Mouse (Mus musculus) kidney, postnatal 0 days (tissue): ENCODE data around the gene Rabl3. TPM values are rescaled to one million over a fixed set of nuclear protein-coding genes. Genes with fewer than 3 reads are reported as not detected.

Source experiments
- ATAC-seq: fragments of 200-750 bp; cut with Nextera tagmentation; replicated peaks from 2 replicates; pipeline ENCODE4 v1.8.0; 2017; ENCODE audit warnings: low read depth, moderate number of reproducible peaks, moderate TSS enrichment, moderate library complexity; ENCODE audit not compliant: low FRiP score
- DNase-seq: peaks from one replicate; pipeline ENCODE4 v3.0.0-alpha.2; 2016; ENCODE audit warnings: low spot score
- H3K27ac ChIP-seq: fragments of 300-500 bp; sonication (generic); 2 replicates; pipeline ENCODE4 v1.5.1; 2014; ENCODE audit warnings: mild to moderate bottlenecking
- H3K27me3 ChIP-seq: fragments of 300-500 bp; sonication (generic); 2 replicates; pipeline ENCODE4 v1.6.1; 2014; ENCODE audit warnings: low read length, mixed read lengths; ENCODE audit not compliant: insufficient read depth
- H3K36me3 ChIP-seq: fragments of 300-500 bp; sonication (generic); 2 replicates; pipeline ENCODE4 v1.6.1; 2014; ENCODE audit warnings: low read length, mixed read lengths; ENCODE audit not compliant: insufficient read depth
- H3K4me1 ChIP-seq: fragments of 300-500 bp; sonication (generic); replicated peaks from 2 replicates; pipeline ENCODE4 v1.6.1; 2014; ENCODE audit warnings: antibody characterized with exemption, low read length, mixed read lengths; ENCODE audit not compliant: insufficient read depth
- H3K4me2 ChIP-seq: fragments of 300-500 bp; sonication (generic); 2 replicates; pipeline ENCODE4 v1.6.1; 2014; ENCODE audit warnings: mild to moderate bottlenecking, low read length, moderate library complexity, mixed read lengths
- H3K4me3 ChIP-seq: fragments of 300-500 bp; sonication (generic); replicated peaks from 2 replicates; pipeline ENCODE4 v1.5.1; 2014; ENCODE audit warnings: low read depth, low read length
- H3K9ac ChIP-seq: fragments of 300-500 bp; sonication (generic); 2 replicates; pipeline ENCODE4 v1.6.1; 2014; ENCODE audit warnings: low read depth, low read length
- H3K9me3 ChIP-seq: fragments of 300-500 bp; sonication (generic); replicated peaks from 2 replicates; pipeline ENCODE4 v1.6.1; 2016; ENCODE audit warnings: low read length, inconsistent platforms, mixed read lengths
- CTCF ChIP-seq: IDR thresholded peaks from 2 replicates; pipeline ENCODE4 v1.5.1; 2016; ENCODE audit warnings: antibody characterized with exemption, low read depth, mild to moderate bottlenecking, moderate library complexity
- WGBS: fragments of 180-500 bp; shearing (Covaris S2); extraction: QIAGEN DNeasy Blood & Tissue Kit; methylation state at CpG from one replicate; pipeline ENCODE4 v1.1.7; 2014; 5-methylcytosine and 5-hydroxymethylcytosine counted together
- polyA plus RNA-seq: library from polyadenylated mRNA; unstranded; fragments of >200 nt; fragmentation: Nextera tagmentation; extraction: Ambion mirVana; gene quantifications from 2 replicates; pipeline ENCODE4 v1.2.1, GENCODE M21; 2015

Rabl3 gene
- polyA plus RNA-seq, 1 experiment from 2014 or later, result 20.7 TPM

GRCm38 (mm10) chr16:37598463-37598862 lies 58.8 kb downstream of the Rabl3 start:
- Histone ChIP-seq H3K9me3 (no peaks in the 10 kb centered on the region), H3K4me1 (no peaks in the 10 kb centered on the region), H3K36me3 (no peaks in the 10 kb centered on the region), H3K9ac (no peak overlapping the region), H3K27me3 (no peaks in the 10 kb centered on the region), H3K27ac (no peak overlapping the region), H3K4me3 (no peak overlapping the region), H3K4me2 (no peak overlapping the region)
- TF ChIP-seq CTCF, result no peak
- ATAC-seq (no peak), DNase-seq (no peak)
- 71% methylated on average over 7 of the region's 7 CpGs for WGBS

- ATAC-seq, result no peak
- no peaks in the 10 kb centered on the region for H3K27me3 ChIP-seq
- DNase-seq, result no peak
- no peaks in the 10 kb centered on the region for H3K4me1 ChIP-seq
- no peak for TF ChIP-seq CTCF
- no peak overlapping the region for H3K4me3 ChIP-seq
- H3K27ac ChIP-seq, result no peak overlapping the region
- 73% methylated on average over 3 of the region's 3 CpGs for WGBS
- H3K4me2 ChIP-seq, result no peak overlapping the region
- no peak overlapping the region for H3K9ac ChIP-seq
- no peaks in the 10 kb centered on the region for H3K9me3 ChIP-seq
- H3K36me3 ChIP-seq, result no peaks in the 10 kb centered on the region
Measured at GRCm38 (mm10) chr16:37599326-37599725, 59.6 kb downstream of the Rabl3 start.

- Histone ChIP-seq H3K4me2 (no peak overlapping the region), H3K27me3 (no peaks in the 10 kb centered on the region), H3K9me3 (no peaks in the 10 kb centered on the region), H3K36me3 (no peaks in the 10 kb centered on the region), H3K4me3 (no peak overlapping the region), H3K27ac (no peak overlapping the region), H3K4me1 (no peaks in the 10 kb centered on the region), H3K9ac (no peak overlapping the region)
- no peak for TF ChIP-seq CTCF
- 100% methylated on average over 1 of the region's 1 CpGs for WGBS
- no peak for ATAC-seq
- DNase-seq, result no peak
Measured at GRCm38 (mm10) chr16:37603431-37603830, 63.7 kb downstream of the Rabl3 start.

GRCm38 (mm10) chr16:37604243-37604642 lies 64.6 kb downstream of the Rabl3 start:
- TF ChIP-seq CTCF, result no peak
- 88% methylated on average over 6 of the region's 6 CpGs for WGBS
- H3K27me3 ChIP-seq, result no peaks in the 10 kb centered on the region
- H3K9ac ChIP-seq, result no peak overlapping the region
- H3K9me3 ChIP-seq, result no peaks in the 10 kb centered on the region
- DNase-seq (no peak), ATAC-seq (no peak)
- H3K36me3 ChIP-seq, result no peaks in the 10 kb centered on the region
- no peak overlapping the region for H3K27ac ChIP-seq
- no peak overlapping the region for H3K4me2 ChIP-seq
- no peaks in the 10 kb centered on the region for H3K4me1 ChIP-seq
- no peak overlapping the region for H3K4me3 ChIP-seq

GRCm38 (mm10) chr16:37610333-37610732 lies 70.6 kb downstream of the Rabl3 start:
- no peak overlapping the region for H3K4me2 ChIP-seq
- no peak overlapping the region for H3K4me3 ChIP-seq

GRCm38 (mm10) chr16:37611072-37611471 lies 71.4 kb downstream of the Rabl3 start:
- Histone ChIP-seq H3K36me3 (no peaks in the 10 kb centered on the region), H3K4me3 (no peak overlapping the region), H3K27me3 (no peaks in the 10 kb centered on the region), H3K4me1 (no peaks in the 10 kb centered on the region), H3K9ac (no peak overlapping the region), H3K9me3 (no peaks in the 10 kb centered on the region), H3K27ac (no peak overlapping the region), H3K4me2 (no peak overlapping the region)
- no peak for ATAC-seq
- no peak for TF ChIP-seq CTCF
- 60% methylated on average over 7 of the region's 7 CpGs for WGBS
- DNase-seq, result no peak

More at GRCm38 (mm10) chr16:37610333-37610732, 70.6 kb downstream of the Rabl3 start:
- H3K27me3 ChIP-seq, result no peaks in the 10 kb centered on the region
- no peaks in the 10 kb centered on the region for H3K36me3 ChIP-seq
- no peak overlapping the region for H3K9ac ChIP-seq
- H3K27ac ChIP-seq, result no peak overlapping the region
- ATAC-seq, result no peak
- 87% methylated on average over 8 of the region's 8 CpGs for WGBS
- no peaks in the 10 kb centered on the region for H3K9me3 ChIP-seq
- DNase-seq, result no peak
- no peak for TF ChIP-seq CTCF
- no peaks in the 10 kb centered on the region for H3K4me1 ChIP-seq

GRCm38 (mm10) chr16:37612013-37612412 lies 72.3 kb downstream of the Rabl3 start:
- Histone ChIP-seq H3K36me3 (no peaks in the 10 kb centered on the region), H3K9ac (no peak overlapping the region), H3K4me3 (no peak overlapping the region), H3K4me1 (no peaks in the 10 kb centered on the region), H3K27ac (no peak overlapping the region), H3K27me3 (no peaks in the 10 kb centered on the region), H3K9me3 (no peaks in the 10 kb centered on the region), H3K4me2 (no peak overlapping the region)
- DNase-seq, result no peak
- no peak for ATAC-seq
- no peak for TF ChIP-seq CTCF
- WGBS, result 94% methylated on average over 5 of the region's 5 CpGs
